Comparison of ENCODE assay signal across 8 mouse cellular contexts in genomic region chr1:162739406-162739805, GRCm38 (mm10). TPM values are rescaled to one million over a fixed set of nuclear protein-coding genes. Genes with fewer than 3 reads are reported as not detected.
DNase-seq lines count a peak whose midpoint lies in the region; TF ChIP-seq lines count a peak whose summit lies in the region.

No protein-coding gene starts in this region.

- 0 out of 2 replicates have a peak, but pooled peaks cover 3% of the 10 kb centered on the region for H3K36me3 ChIP-seq in ES-E14 (ENCODE audit: control insufficient read depth, insufficient read depth, low read length, poor library complexity, severe bottlenecking)
- H3K36me3 ChIP-seq in small intestine, adult 2 months (ENCODE audit: control insufficient read depth, insufficient read depth, low read length), result peaks cover 2% of the 10 kb centered on the region; the same call in 1 of the 2 replicates

- no peak for TF ChIP-seq CTCF in small intestine, adult 2 months (IDR thresholded peaks at IDR 0.05; ENCODE audit: extremely low read depth, insufficient read length, insufficient replicate concordance, low read depth, low read length)

- peak; percentile 11 for DNase-seq in gastrocnemius, adult 18-20 months (ENCODE audit: low spot score)
- DNase-seq in gastrocnemius, postnatal 36 days, result no peak
- no peak for DNase-seq in ES-E14 (ENCODE audit: low read depth, low spot score)
- peak; percentile 3 to 20 for DNase-seq in cerebellum, postnatal 36 days
- DNase-seq in heart, adult 9 months (ENCODE audit: low spot score in 2 of 2), result peak; percentile 30 to 35
- DNase-seq in kidney, adult 9 months, result peak; percentile 58
- peak; percentile 63 for DNase-seq in lung, postnatal 10 days

- H3K9ac ChIP-seq in ES-E14 (ENCODE audit: insufficient read depth, low read depth, low read length, poor library complexity, severe bottlenecking), result peak overlapping the region; percentile 99

- peak overlapping the region; percentile 91 to 97 for H3K4me3 ChIP-seq in ES-E14 (ENCODE audit: insufficient read depth in 1 of 2, low read depth in 1 of 2, low read length in 2 of 2, poor library complexity in 1 of 2, severe bottlenecking in 1 of 2)
- peak overlapping the region; percentile 78 for H3K4me3 ChIP-seq in small intestine, adult 2 months (ENCODE audit: low read depth, low read length)

- H3K4me1 ChIP-seq in ES-E14 (ENCODE audit: control insufficient read depth in 2 of 2, insufficient read depth in 2 of 2, low read length in 2 of 2, poor library complexity in 1 of 2), result peaks cover 2 to 10% of the 10 kb centered on the region in 2 experiments; a peak in 3 of 4 replicates
- peaks cover 5% of the 10 kb centered on the region; the same call in 1 of the 2 replicates for H3K4me1 ChIP-seq in small intestine, adult 2 months (ENCODE audit: control insufficient read depth, insufficient read depth, insufficient read length, low read length)

- in situ Hi-C loops in ES-E14 (cut with MboI; ENCODE audit: low sequenced_read_pairs in 2 of 2, unreplicated experiment in 2 of 2), result no loop called here

- 0 out of 2 replicates have a peak overlapping the region, but pooled peaks have one; percentile 66 for H3K27ac ChIP-seq in ES-E14 (ENCODE audit: insufficient read depth, low read depth, low read length, poor library complexity, severe bottlenecking)
- H3K27ac ChIP-seq in small intestine, adult 2 months (ENCODE audit: insufficient read depth, low read depth, low read length), result peak overlapping the region; percentile 95

- intact Hi-C loops in gastrocnemius, postnatal 36 days (cut with DNase I), result no loop called here

- H3K27me3 ChIP-seq in small intestine, adult 2 months (ENCODE audit: control insufficient read depth, insufficient read depth, low read length), result no peaks in the 10 kb centered on the region

- under 1% methylated on average over 10 of the region's 10 CpGs for WGBS in small intestine, adult 2 months

- H3K9me3 ChIP-seq in ES-E14 (ENCODE audit: control insufficient read depth, insufficient read depth, low read depth, low read length), result no peaks in the 10 kb centered on the region

- TF ChIP-seq POLR2A in small intestine, adult 2 months (IDR thresholded peaks at IDR 0.05; ENCODE audit: low read depth, low read length), result no peak

TF ChIP-seq in ES-E14, 5 proteins besides CTCF, POLR2A, EP300 and RAD21:
- TF ChIP-seq HCFC1 (IDR thresholded peaks at IDR 0.05; ENCODE audit: borderline replicate concordance, insufficient read depth, low read length), result no peak
- no peak for TF ChIP-seq CHD2 (IDR thresholded peaks at IDR 0.05; ENCODE audit: low read depth, low read length)
- TF ChIP-seq ZC3H11A (IDR thresholded peaks at IDR 0.05; ENCODE audit: borderline replicate concordance, low read depth, low read length), result no peak
- TF ChIP-seq MAFK (IDR thresholded peaks at IDR 0.05; ENCODE audit: insufficient read depth, low read depth, low read length), result no peak
- TF ChIP-seq ZNF384 (IDR thresholded peaks at IDR 0.05; ENCODE audit: low read depth, low read length), result no peak

RNA-seq across cellular contexts. Expression of gene Prrc2c, which starts 0.9 kb away (rescaled TPM):
- 10 to 100 TPM; 42.1 to 48.9 TPM for total RNA-seq in gastrocnemius, adult 18-20 months (2021)
- total RNA-seq in gastrocnemius, postnatal 36 days (2021), result 10 to 100 TPM; 43.9 to 55.3 TPM
- 152 and 164 TPM in 2 replicates for total RNA-seq in ES-E14 (2012; rRNA removed)
- polyA plus RNA-seq in small intestine, adult 2 months (2012; rRNA removed), result 17.3 and 31.1 TPM in 2 replicates

Comparison
In these comparisons a context has a peak if more than half of its experiments do, and no peak if none do; other contexts are left out.
1. DNase-seq: peak in gastrocnemius, adult 18-20 months (single experiment), cerebellum, postnatal 36 days (2 of 2), heart, adult 9 months (2 of 2), kidney, adult 9 months (single experiment) and lung, postnatal 10 days (single experiment); none in gastrocnemius, postnatal 36 days (0 of 2) and ES-E14 (single experiment).